Mouse (Mus musculus) MEL (cell line): ENCODE measurements around the gene Mcoln3. TPM values are rescaled to one million over a fixed set of nuclear protein-coding genes. Genes with fewer than 3 reads are reported as not detected.

Experiments used
- DNase-seq: peaks from one replicate; pipeline ENCODE4 v3.0.0; 2011; ENCODE audit warnings: low read depth, low spot score
- H3K27ac ChIP-seq: 2 replicates; pipeline ENCODE4 v1.5.1; 2012; ENCODE audit warnings: low read depth, mild to moderate bottlenecking, control low read depth, low read length, moderate library complexity; ENCODE audit not compliant: control insufficient read depth
- H3K27me3 ChIP-seq, 2 experiments: fragments of 150-350 bp in 1 of 2; sonication (generic) in 1 of 2; 2 replicates each; pipeline ENCODE4 v1.6.1; 2012; ENCODE audit warnings: low read length in 2 of 2, mild to moderate bottlenecking in 2 of 2, improper control_type of control experiment in 1 of 2, moderate library complexity in 1 of 2; ENCODE audit not compliant: insufficient read depth in 2 of 2, control insufficient read depth in 1 of 2
- H3K36me3 ChIP-seq, 2 experiments: 2 replicates each; pipeline ENCODE4 v1.6.1; 2012 to 2014; ENCODE audit warnings: low read length in 2 of 2, improper control_type of control experiment in 1 of 2, inconsistent platforms in 1 of 2, mild to moderate bottlenecking in 1 of 2; ENCODE audit not compliant: insufficient read depth in 2 of 2, control insufficient read depth in 1 of 2
- H3K4me1 ChIP-seq, 2 experiments: fragments of 150-350 bp in 1 of 2; sonication (generic) in 1 of 2; 2 replicates each; pipeline ENCODE4 v1.6.1; 2012; ENCODE audit warnings: low read length in 2 of 2, improper control_type of control experiment in 1 of 2, mild to moderate bottlenecking in 1 of 2; ENCODE audit not compliant: insufficient read depth in 2 of 2, control insufficient read depth in 1 of 2
- H3K4me3 ChIP-seq, 2 experiments: fragments of 150-350 bp in 1 of 2; sonication (generic) in 1 of 2; 2 replicates each; pipeline ENCODE4 v1.5.1; 2012; ENCODE audit warnings: low read depth in 2 of 2, low read length in 2 of 2, mild to moderate bottlenecking in 2 of 2, moderate library complexity in 2 of 2, control low read depth in 1 of 2, improper control_type of control experiment in 1 of 2; ENCODE audit not compliant: control insufficient read depth in 1 of 2, insufficient read depth in 1 of 2
- H3K79me2 ChIP-seq: 2 replicates; pipeline ENCODE4 v1.6.1; 2012; ENCODE audit warnings: mild to moderate bottlenecking, low read length, moderate library complexity; ENCODE audit not compliant: control insufficient read depth, poor library complexity, insufficient read depth
- H3K9ac ChIP-seq: 2 replicates; pipeline ENCODE4 v1.6.1; 2012; ENCODE audit warnings: low read depth, mild to moderate bottlenecking, control low read depth, low read length, moderate library complexity; ENCODE audit not compliant: control insufficient read depth, poor library complexity, severe bottlenecking
- H3K9me3 ChIP-seq: fragments of 150-350 bp; sonication (generic); replicated peaks from 2 replicates; pipeline ENCODE4 v1.6.1; 2012; ENCODE audit warnings: mild to moderate bottlenecking, low read length, improper control_type of control experiment, moderate library complexity; ENCODE audit not compliant: insufficient read depth
- CHD1 ChIP-seq: IDR thresholded peaks from 2 replicates; pipeline ENCODE4 v1.6.1; 2012; ENCODE audit warnings: low read depth, mild to moderate bottlenecking, inconsistent platforms, low read length, improper control_type of control experiment
- CHD2 ChIP-seq: IDR thresholded peaks from 2 replicates; pipeline ENCODE4 v1.6.1; 2011; ENCODE audit warnings: low read length, improper control_type of control experiment
- CTCF ChIP-seq, 3 experiments: IDR thresholded peaks in 2 of 3; conservative IDR thresholded peaks in 1 of 3; 2 replicates each; pipeline ENCODE4 v1.5.1; 2011 to 2012; ENCODE audit warnings: low read length in 3 of 3, low read depth in 2 of 3, mild to moderate bottlenecking in 2 of 3, improper control_type of control experiment in 1 of 3, inconsistent platforms in 1 of 3, mixed read lengths in 1 of 3, moderate library complexity in 1 of 3; ENCODE audit not compliant: control insufficient read depth in 1 of 3, insufficient read depth in 1 of 3, poor library complexity in 1 of 3, severe bottlenecking in 1 of 3
- E2F4 ChIP-seq: IDR thresholded peaks from 2 replicates; pipeline ENCODE4 v1.6.1; 2011; ENCODE audit warnings: low read depth, low read length, improper control_type of control experiment, borderline replicate concordance
- EP300 ChIP-seq, 2 experiments: IDR thresholded peaks; 2 replicates each; pipeline ENCODE4 v1.6.1; 2011; ENCODE audit warnings: improper control_type of control experiment in 2 of 2, low read length in 2 of 2, low read depth in 1 of 2, mild to moderate bottlenecking in 1 of 2
- GABPA ChIP-seq: IDR thresholded peaks from 2 replicates; pipeline ENCODE4 v1.6.1; 2012; ENCODE audit warnings: low read depth, mild to moderate bottlenecking, inconsistent platforms, low read length, improper control_type of control experiment, moderate library complexity
- GATA1 ChIP-seq: IDR thresholded peaks from 2 replicates; pipeline ENCODE4 v1.6.1; 2011; ENCODE audit warnings: low read depth, low read length, improper control_type of control experiment
- HCFC1 ChIP-seq: IDR thresholded peaks from 2 replicates; pipeline ENCODE4 v1.6.1; 2012; ENCODE audit warnings: low read depth, mild to moderate bottlenecking, inconsistent platforms, low read length, improper control_type of control experiment, moderate library complexity
- KAT2A ChIP-seq: conservative IDR thresholded peaks from 2 replicates; pipeline ENCODE4 v1.6.1; 2012; ENCODE audit warnings: low read depth, low read length, improper control_type of control experiment, inconsistent platforms
- MAFK ChIP-seq: IDR thresholded peaks from 2 replicates; pipeline ENCODE4 v1.6.1; 2011; ENCODE audit warnings: low read depth, mild to moderate bottlenecking, low read length, improper control_type of control experiment, borderline replicate concordance
- MXI1 ChIP-seq: IDR thresholded peaks from 2 replicates; pipeline ENCODE4 v1.6.1; 2011; ENCODE audit warnings: mild to moderate bottlenecking, low read depth, low read length, improper control_type of control experiment
- NRF1 ChIP-seq: IDR thresholded peaks from 2 replicates; pipeline ENCODE4 v1.6.1; 2014; ENCODE audit warnings: low read depth, mild to moderate bottlenecking, inconsistent platforms, low read length, improper control_type of control experiment, moderate library complexity; ENCODE audit not compliant: poor library complexity, insufficient read depth, severe bottlenecking
- POLR2A ChIP-seq, 2 experiments: IDR thresholded peaks; 2 replicates each; pipeline ENCODE4 v1.6.1; 2011 to 2012; ENCODE audit warnings: low read length in 2 of 2, mild to moderate bottlenecking in 2 of 2, control low read depth in 1 of 2, improper control_type of control experiment in 1 of 2, low read depth in 1 of 2, moderate library complexity in 1 of 2; ENCODE audit not compliant: control insufficient read depth in 1 of 2, insufficient read depth in 1 of 2, poor library complexity in 1 of 2
- POLR2AphosphoS2 ChIP-seq: IDR thresholded peaks from 2 replicates; pipeline ENCODE4 v1.6.1; 2011; ENCODE audit warnings: low read length, improper control_type of control experiment
- POLR2AphosphoS5 ChIP-seq: IDR thresholded peaks from 2 replicates; pipeline ENCODE4 v1.6.1; 2012; ENCODE audit warnings: low read depth, borderline replicate concordance, mild to moderate bottlenecking, inconsistent platforms, low read length, moderate library complexity, mixed read lengths
- RAD21 ChIP-seq: IDR thresholded peaks from 2 replicates; pipeline ENCODE4 v1.6.1; 2011; ENCODE audit warnings: mild to moderate bottlenecking, low read depth, low read length, improper control_type of control experiment
- SMC3 ChIP-seq: IDR thresholded peaks from 2 replicates; pipeline ENCODE4 v1.6.1; 2011; ENCODE audit warnings: low read depth, low read length, improper control_type of control experiment
- TCF12 ChIP-seq: IDR thresholded peaks from 2 replicates; pipeline ENCODE4 v1.6.1; 2014; ENCODE audit warnings: low read depth, mild to moderate bottlenecking, inconsistent platforms, low read length, improper control_type of control experiment, moderate library complexity
- USF2 ChIP-seq, 2 experiments: IDR thresholded peaks; 2 replicates each; pipeline ENCODE4 v1.6.1; 2011 to 2012; ENCODE audit warnings: improper control_type of control experiment in 2 of 2, low read length in 2 of 2, borderline replicate concordance in 1 of 2, inconsistent platforms in 1 of 2, low read depth in 1 of 2, mild to moderate bottlenecking in 1 of 2; ENCODE audit not compliant: insufficient read depth in 1 of 2
- polyA plus RNA-seq, 2 experiments: library from polyadenylated mRNA; stranded (reverse) in 1 of 2; unstranded in 1 of 2; fragments of >175 nt in 1 of 2; fragments of >200 nt in 1 of 2; gene quantifications; 2 replicates each; pipeline versions ENCODE4 v1.2.1 to v1.2.4; 2012; ENCODE audit warnings: low replicate concordance in 2 of 2, low read depth in 1 of 2; ENCODE audit not compliant: insufficient read length in 2 of 2, insufficient read depth in 1 of 2, missing spikeins in 1 of 2
- total RNA-seq: library from RNA; depleted of rRNA; stranded (reverse); fragments of 300-350 nt; gene quantifications from 2 replicates; pipeline ENCODE4 v1.2.3, GENCODE M21; 2012

The Mcoln3 gene
- total and polyA plus RNA-seq, 3 experiments = not detected

- TF ChIP-seq GABPA (no peak), GATA1 (no peak), MAFK (no peak), HCFC1 (no peak), CHD2 (no peak), RAD21 (no peak), KAT2A (no peak), USF2 (IDR thresholded peaks at IDR 0.05; ENCODE audit: borderline replicate concordance in 1 of 2, insufficient read depth in 1 of 2, low read depth in 1 of 2, low read length in 2 of 2) (no peak)
- TF ChIP-seq, all 39 proteins: peak for 0
- no peak overlapping the region for H3K27ac ChIP-seq
- H3K9me3 ChIP-seq = no peaks in the 10 kb centered on the region
- no peak overlapping the region for H3K9ac ChIP-seq
- H3K4me3 ChIP-seq = no peak overlapping the region
- peaks cover 0 to 9% of the 10 kb centered on the region in 2 experiments; a peak in 2 of 4 replicates for H3K36me3 ChIP-seq
- DNase-seq = no peak
- H3K27me3 ChIP-seq = no peaks in the 10 kb centered on the region
- peaks cover 0 to 9% of the 10 kb centered on the region in 2 experiments; a peak in 3 of 4 replicates for H3K4me1 ChIP-seq
- H3K79me2 ChIP-seq = no peaks in the 10 kb centered on the region
These were observed 5.7 kb downstream of the Mcoln3 start for GRCm38 (mm10) chr3:146122807-146123463.

GRCm38 (mm10) chr3:146123464-146123825 is 6.2 kb downstream of the Mcoln3 start:
- no peak for DNase-seq
- Histone ChIP-seq H3K36me3 (peaks cover 0 to 9% of the 10 kb centered on the region in 2 experiments; a peak in 2 of 4 replicates), H3K4me3 (no peak overlapping the region), H3K27ac (no peak overlapping the region), H3K9ac (no peak overlapping the region), H3K9me3 (no peaks in the 10 kb centered on the region), H3K79me2 (no peaks in the 10 kb centered on the region), H3K4me1 (peaks cover 0 to 11% of the 10 kb centered on the region in 2 experiments; a peak in 3 of 4 replicates), H3K27me3 (no peaks in the 10 kb centered on the region)
- no peak for TF ChIP-seq GABPA
- no peak for TF ChIP-seq SMC3
- TF ChIP-seq POLR2AphosphoS5 = no peak
- no peak for TF ChIP-seq USF2 (IDR thresholded peaks at IDR 0.05; ENCODE audit: borderline replicate concordance in 1 of 2, insufficient read depth in 1 of 2, low read depth in 1 of 2, low read length in 2 of 2)
- no peak for TF ChIP-seq CTCF (IDR thresholded peaks at IDR 0.05 in 2 of 3, conservative IDR thresholded peaks at IDR 0.05 in 1 of 3; ENCODE audit: control insufficient read depth in 1 of 3, insufficient read depth in 1 of 3, low read depth in 2 of 3, low read length in 3 of 3, poor library complexity in 1 of 3, severe bottlenecking in 1 of 3)
- no peak for TF ChIP-seq RAD21
- TF ChIP-seq CHD2 = no peak
- no peak for TF ChIP-seq KAT2A
- no peak for TF ChIP-seq NRF1
- no peak for TF ChIP-seq GATA1
- no peak for TF ChIP-seq TCF12
- TF ChIP-seq MXI1 = no peak
- no peak for TF ChIP-seq CHD1
- no peak for TF ChIP-seq EP300 (IDR thresholded peaks at IDR 0.05; ENCODE audit: low read depth in 1 of 2, low read length in 2 of 2)
- TF ChIP-seq POLR2A (IDR thresholded peaks at IDR 0.05; ENCODE audit: control insufficient read depth in 1 of 2, insufficient read depth in 1 of 2, low read depth in 1 of 2, low read length in 2 of 2, poor library complexity in 1 of 2) = no peak
- TF ChIP-seq E2F4 = no peak
- no peak for TF ChIP-seq HCFC1
- no peak for TF ChIP-seq POLR2AphosphoS2
- TF ChIP-seq MAFK = no peak
